In genomic region chr17:81032957-81033356, GRCm38 (mm10) we compare ENCODE assay signal across 20 mouse cellular contexts. TPM values are rescaled to one million over a fixed set of nuclear protein-coding genes. Genes with fewer than 3 reads are reported as not detected.
DNase-seq lines count a peak whose midpoint lies in the region; ATAC-seq lines count a peak whose summit lies in the region.
"Had no signal": no experiment of that assay in that cellular context is flagged by ENCODE, and none has a peak within 500 bp of the region (broad histone marks: within the 10 kb centered on the region; RNA-seq: fewer than 3 reads in every experiment).

No protein-coding gene starts in this region.

- H3K27ac ChIP-seq in liver, embryonic 11.5 days (ENCODE audit: low read depth, low read length) = peak overlapping the region; percentile 21; the same call in 1 of the 2 replicates
- H3K27ac ChIP-seq in liver, embryonic 15.5 days (replicated peaks) = peak overlapping the region; percentile 73
- no peak overlapping the region for H3K27ac ChIP-seq in heart, embryonic 10.5 days
- H3K27ac ChIP-seq: embryonic facial prominence, embryonic 13.5 days; forebrain, embryonic 13.5 days; heart, adult 2 months; hindbrain, postnatal 0 days had no signal

- DNase-seq in MEL-GATA-1-ER (ENCODE audit: extremely low read depth, low read depth) = peak; percentile 50
- DNase-seq in liver, embryonic 11.5 days (ENCODE audit: low spot score) = no peak
- no peak for DNase-seq in left cerebral cortex, postnatal 4 days
- DNase-seq in heart, embryonic 10.5 days (ENCODE audit: low spot score) = no peak
- no peak for DNase-seq in adrenal gland, adult 8-10 months
- DNase-seq: adrenal gland, postnatal 25 days; cerebellum, adult 18-20 months; cerebellum, adult 9-11 months; cerebellum, postnatal 36 days; gastrocnemius, postnatal 10 days; heart, adult 2 months; heart, postnatal 36 days had no signal

- H3K27me3 ChIP-seq in liver, embryonic 11.5 days (replicated peaks; ENCODE audit: control insufficient read depth, insufficient read depth, low read length) = no peaks in the 10 kb centered on the region
- no peaks in the 10 kb centered on the region for H3K27me3 ChIP-seq in liver, embryonic 15.5 days
- H3K27me3 ChIP-seq in heart, embryonic 10.5 days (ENCODE audit: insufficient read depth, poor library complexity, severe bottlenecking) = no peaks in the 10 kb centered on the region
- H3K27me3 ChIP-seq: embryonic facial prominence, embryonic 13.5 days; forebrain, embryonic 13.5 days; heart, embryonic 12.5 days; Patski had no signal

- H3K9me3 ChIP-seq in liver, embryonic 11.5 days (ENCODE audit: control insufficient read depth, low read length) = no peaks in the 10 kb centered on the region
- no peaks in the 10 kb centered on the region for H3K9me3 ChIP-seq in liver, embryonic 15.5 days (replicated peaks)
- no peaks in the 10 kb centered on the region for H3K9me3 ChIP-seq in heart, embryonic 10.5 days
- H3K9me3 ChIP-seq: embryonic facial prominence, embryonic 13.5 days; forebrain, embryonic 13.5 days; heart, embryonic 12.5 days had no signal

- no peak overlapping the region for H3K4me2 ChIP-seq in liver, embryonic 11.5 days
- H3K4me2 ChIP-seq in liver, embryonic 15.5 days = no peak overlapping the region
- H3K4me2 ChIP-seq: embryonic facial prominence, embryonic 13.5 days; forebrain, embryonic 13.5 days; heart, embryonic 12.5 days had no signal

- intact Hi-C loops in left cerebral cortex, postnatal 4 days (cut with DNase I) = no loop called here

- no peak overlapping the region for H3K4me3 ChIP-seq in liver, embryonic 11.5 days (ENCODE audit: low read depth, low read length)
- no peak overlapping the region for H3K4me3 ChIP-seq in liver, embryonic 15.5 days (replicated peaks)
- no peak overlapping the region for H3K4me3 ChIP-seq in heart, embryonic 10.5 days
- H3K4me3 ChIP-seq: embryonic facial prominence, embryonic 13.5 days; forebrain, embryonic 13.5 days; heart, adult 2 months; heart, embryonic 12.5 days had no signal

- H3K36me3 ChIP-seq in liver, embryonic 11.5 days (ENCODE audit: control insufficient read depth, insufficient read depth, low read length) = peaks cover 10% of the 10 kb centered on the region; the same call in 1 of the 2 replicates
- H3K36me3 ChIP-seq in liver, embryonic 15.5 days (replicated peaks) = peaks cover 27% of the 10 kb centered on the region
- peaks cover 67% of the 10 kb centered on the region for H3K36me3 ChIP-seq in heart, embryonic 10.5 days

- WGBS in liver, embryonic 11.5 days = 38% methylated on average over 2 of the region's 2 CpGs
- WGBS in liver, embryonic 15.5 days (ENCODE audit: insufficient replicate concordance) = 35% methylated on average over 2 of the region's 2 CpGs
- WGBS in heart, embryonic 10.5 days = 54% methylated on average over 2 of the region's 2 CpGs

- H3K9ac ChIP-seq in liver, embryonic 11.5 days (ENCODE audit: low read depth, low read length) = no peak overlapping the region
- no peak overlapping the region for H3K9ac ChIP-seq in liver, embryonic 15.5 days
- H3K9ac ChIP-seq: embryonic facial prominence, embryonic 13.5 days; forebrain, embryonic 13.5 days; heart, embryonic 12.5 days had no signal

- 0 out of 2 replicates have a peak, but pooled peaks have one; percentile 25 for ATAC-seq in liver, embryonic 11.5 days (replicated peaks; ENCODE audit: low FRiP score)
- ATAC-seq in liver, embryonic 15.5 days (ENCODE audit: insufficient read depth) = no peak
- peak; percentile 50 for ATAC-seq in megakaryocyte-erythroid progenitor cell, adult 5-6 weeks (replicated peaks; ENCODE audit: low FRiP score, low TSS enrichment, poor library complexity, severe bottlenecking)
- ATAC-seq: activated CD4-positive, CD25-positive, alpha-beta regulatory T cell, adult 4 months; forebrain, embryonic 13.5 days; hindbrain, postnatal 0 days; Patski had no signal

- H3K4me1 ChIP-seq in liver, embryonic 11.5 days (replicated peaks; ENCODE audit: control insufficient read depth, insufficient read depth, low read length) = peaks cover 22% of the 10 kb centered on the region
- peaks cover 25% of the 10 kb centered on the region for H3K4me1 ChIP-seq in liver, embryonic 15.5 days (replicated peaks)
- H3K4me1 ChIP-seq in heart, embryonic 10.5 days = peaks cover 4% of the 10 kb centered on the region
- H3K4me1 ChIP-seq: embryonic facial prominence, embryonic 13.5 days; forebrain, embryonic 13.5 days had no signal

RNA-seq across cellular contexts. Expression of gene Thumpd2, which starts 31.9 kb away (rescaled TPM):
- 15.8 and 16.8 TPM in 2 replicates for polyA plus RNA-seq in liver, embryonic 11.5 days (2014; fragmentation: Nextera tagmentation; extraction: Ambion mirVana)
- 5.8 TPM in 2 replicates for polyA plus RNA-seq in liver, embryonic 15.5 days (2015; fragmentation: Nextera tagmentation; extraction: Ambion mirVana)
- 12.5 and 16.4 TPM in 2 replicates for total RNA-seq in megakaryocyte-erythroid progenitor cell, adult 5-6 weeks (2014; fragmentation: Nextera tagmentation)
- 19.3 and 22.4 TPM in 2 replicates for total RNA-seq in megakaryocyte-erythroid progenitor cell, adult 5-6 weeks (2017)
- total RNA-seq in left cerebral cortex, postnatal 4 days (2021) = 1 to 10 TPM; 4.2 to 4.8 TPM
- polyA plus RNA-seq in heart, embryonic 10.5 days (2016; fragmentation: Nextera tagmentation; extraction: Ambion mirVana) = 10.1 and 12.5 TPM in 2 replicates
- total RNA-seq in adrenal gland, adult 8-10 months (2022) = 10 to 100 TPM in 1 of 4 experiments, 1 to 10 TPM in 3; 6.9 to 10.7 (median 9.1) TPM
